Mouse (Mus musculus) stomach, embryonic 14.5 days (tissue): Measurements from ENCODE around the gene Bbs12. TPM values are rescaled to one million over a fixed set of nuclear protein-coding genes. Genes with fewer than 3 reads are reported as not detected.
A peak's percentile ranks its signal among the peaks of the same experiment; 100 is the strongest.

Experiments used
- ATAC-seq: fragments of 200-750 bp; cut with Nextera tagmentation; 2 replicates; pipeline ENCODE4 v1.8.0; 2017; ENCODE audit warnings: low read depth, moderate TSS enrichment; ENCODE audit not compliant: insufficient number of reproducible peaks, insufficient read depth, low FRiP score
- H3K27ac ChIP-seq: fragments of 300-500 bp; sonication (generic); 2 replicates; pipeline ENCODE4 v1.5.1; 2014; ENCODE audit warnings: mild to moderate bottlenecking, low read length, moderate library complexity, mixed read lengths
- H3K27me3 ChIP-seq: fragments of 300-500 bp; sonication (generic); 2 replicates; pipeline ENCODE4 v1.6.1; 2014; ENCODE audit warnings: low read length, control low read depth, mixed read lengths; ENCODE audit not compliant: control insufficient read depth, insufficient read depth
- H3K36me3 ChIP-seq: fragments of 300-500 bp; sonication (generic); 2 replicates; pipeline ENCODE4 v1.6.1; 2014; ENCODE audit warnings: mild to moderate bottlenecking, control low read depth, low read length, moderate library complexity, mixed read lengths; ENCODE audit not compliant: control insufficient read depth, insufficient read depth
- H3K4me1 ChIP-seq: fragments of 300-500 bp; sonication (generic); 2 replicates; pipeline ENCODE4 v1.6.1; 2014; ENCODE audit warnings: low read length, control low read depth, mixed read lengths; ENCODE audit not compliant: control insufficient read depth, insufficient read depth
- H3K4me2 ChIP-seq: fragments of 300-500 bp; sonication (generic); replicated peaks from 2 replicates; pipeline ENCODE4 v1.6.1; 2014; ENCODE audit warnings: low read depth, low read length, control low read depth
- H3K4me3 ChIP-seq: fragments of 300-500 bp; sonication (generic); 2 replicates; pipeline ENCODE4 v1.5.1; 2014; ENCODE audit warnings: low read depth, low read length, control low read depth
- H3K9ac ChIP-seq: fragments of 300-500 bp; sonication (generic); replicated peaks from 2 replicates; pipeline ENCODE4 v1.6.1; 2014; ENCODE audit warnings: low read depth, mild to moderate bottlenecking, control low read depth, low read length, moderate library complexity, mixed read lengths
- H3K9me3 ChIP-seq: fragments of 300-500 bp; sonication (generic); 2 replicates; pipeline ENCODE4 v1.6.1; 2016; ENCODE audit warnings: low read depth, low read length, control low read depth; ENCODE audit not compliant: control insufficient read depth
- WGBS: fragments of 180-500 bp; shearing (Covaris S2); extraction: QIAGEN DNeasy Blood & Tissue Kit; methylation state at CpG from one replicate; pipeline ENCODE4 v1.1.7; 2014; 5-methylcytosine and 5-hydroxymethylcytosine counted together
- polyA plus RNA-seq: library from polyadenylated mRNA; unstranded; fragments of >200 nt; fragmentation: Nextera tagmentation; extraction: Ambion mirVana; gene quantifications from 2 replicates; pipeline ENCODE4 v1.2.1, GENCODE M21; 2014

The Bbs12 gene
- polyA plus RNA-seq, 1 experiment from 2014 or later = 9.2 TPM

DNA sequence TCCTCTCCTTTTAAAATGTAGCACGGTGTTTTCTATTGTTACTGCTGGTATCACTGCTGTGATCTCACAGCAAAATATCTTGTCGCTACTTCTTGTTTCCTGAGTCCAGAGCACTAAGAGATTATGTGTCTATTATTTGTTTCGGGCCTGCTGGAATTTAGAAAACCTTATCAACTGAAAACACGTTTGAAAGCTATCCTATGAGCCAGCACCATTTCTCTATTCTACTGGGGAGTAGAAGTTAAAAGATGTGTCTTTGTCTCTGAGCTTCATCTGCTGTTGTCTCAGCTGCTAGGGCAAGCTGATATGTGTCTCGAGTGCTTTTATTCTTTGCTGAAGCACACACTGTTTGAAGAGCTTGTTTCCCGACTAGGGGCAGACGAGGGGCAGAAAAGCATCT is 38.0 kb downstream of the Bbs12 start:
- WGBS = 55% methylated on average over 7 of the region's 7 CpGs

DNA sequence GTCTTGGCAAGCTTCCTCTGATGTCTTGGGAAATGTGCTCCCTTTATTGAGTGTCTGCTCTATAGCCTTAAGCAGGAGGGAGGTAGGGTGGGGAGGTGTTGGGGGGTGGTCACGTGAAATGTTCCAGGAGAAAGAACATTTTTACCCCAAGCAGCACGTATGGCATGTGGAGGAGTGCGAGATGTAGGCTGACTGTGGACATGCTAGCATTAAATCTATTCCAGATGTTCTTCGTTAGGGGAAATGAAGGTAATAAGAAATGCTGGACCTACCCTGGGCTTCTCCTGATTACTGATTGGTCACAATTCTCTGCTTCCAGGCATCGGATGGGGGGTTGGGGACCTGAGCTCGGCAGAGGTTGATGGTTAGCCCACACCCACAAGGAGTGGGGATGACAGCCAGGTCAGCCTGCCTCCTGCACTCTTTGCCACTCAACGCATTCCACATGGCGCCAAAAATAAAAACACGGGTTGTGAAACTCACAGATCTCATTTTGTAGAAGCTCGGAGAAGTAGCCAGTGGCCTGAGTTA is 41.7 kb downstream of the Bbs12 start:
- no peaks in the 10 kb centered on the region for H3K36me3 ChIP-seq
- H3K27ac ChIP-seq = no peak overlapping the region
- ATAC-seq = 0 out of 2 replicates have a peak, but pooled peaks have one; percentile 10
- no peak overlapping the region for H3K4me3 ChIP-seq
- no peaks in the 10 kb centered on the region for H3K27me3 ChIP-seq
- H3K9ac ChIP-seq = no peak overlapping the region
- no peak overlapping the region for H3K4me2 ChIP-seq
- H3K4me1 ChIP-seq = no peaks in the 10 kb centered on the region
- no peaks in the 10 kb centered on the region for H3K9me3 ChIP-seq
- 74% methylated on average over 10 of the region's 10 CpGs for WGBS

More for the DNA sequence above, 38.0 kb downstream of the Bbs12 start:
- Histone ChIP-seq H3K4me1 (peaks cover 5% of the 10 kb centered on the region; the same call in 1 of the 2 replicates), H3K4me2 (no peak overlapping the region), H3K9ac (no peak overlapping the region), H3K9me3 (no peaks in the 10 kb centered on the region), H3K27ac (no peak overlapping the region), H3K4me3 (no peak overlapping the region), H3K27me3 (no peaks in the 10 kb centered on the region; the same call in 1 of the 2 replicates), H3K36me3 (no peaks in the 10 kb centered on the region)
- ATAC-seq = no peak

DNA sequence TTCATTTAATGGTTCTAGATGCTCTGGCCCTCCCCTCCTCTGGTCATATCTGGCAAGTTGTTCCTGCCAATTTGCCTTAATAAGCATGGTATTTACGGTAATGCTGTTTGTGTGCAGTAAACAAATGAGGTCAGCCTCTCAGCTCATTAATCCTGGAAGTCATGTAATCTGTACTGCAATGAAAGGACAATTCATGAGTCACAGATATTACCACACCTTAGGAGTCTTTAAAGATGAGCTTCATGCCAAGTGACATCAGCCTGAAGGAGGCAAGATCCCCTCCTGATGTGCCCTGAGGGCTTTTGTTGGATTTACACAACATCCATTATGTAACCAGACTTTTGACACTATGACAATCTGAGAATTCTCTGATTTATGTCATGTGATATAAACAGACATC is 42.4 kb downstream of the Bbs12 start:
- ATAC-seq = no peak
- H3K27ac ChIP-seq = no peak overlapping the region
- H3K27me3 ChIP-seq = no peaks in the 10 kb centered on the region
- no peaks in the 10 kb centered on the region for H3K9me3 ChIP-seq
- no peaks in the 10 kb centered on the region for H3K4me1 ChIP-seq
- WGBS = 73% methylated on average over 1 of the region's 1 CpGs
- no peak overlapping the region for H3K4me3 ChIP-seq
- no peak overlapping the region for H3K9ac ChIP-seq
- H3K4me2 ChIP-seq = no peak overlapping the region
- no peaks in the 10 kb centered on the region for H3K36me3 ChIP-seq

GRCm38 (mm10) chr3:37360729-37361128 is 48.4 kb downstream of the Bbs12 start:
- 70% methylated on average over 9 of the region's 9 CpGs for WGBS
- no peaks in the 10 kb centered on the region for H3K9me3 ChIP-seq
- no peak overlapping the region for H3K4me3 ChIP-seq
- ATAC-seq = no peak
- H3K4me2 ChIP-seq = no peak overlapping the region
- H3K27ac ChIP-seq = no peak overlapping the region
- H3K36me3 ChIP-seq = no peaks in the 10 kb centered on the region
- H3K4me1 ChIP-seq = no peaks in the 10 kb centered on the region
- no peaks in the 10 kb centered on the region for H3K27me3 ChIP-seq
- no peak overlapping the region for H3K9ac ChIP-seq

- WGBS = 85% methylated on average over 4 of the region's 4 CpGs
- no peak overlapping the region for H3K4me3 ChIP-seq
- no peaks in the 10 kb centered on the region for H3K4me1 ChIP-seq
- H3K9me3 ChIP-seq = no peaks in the 10 kb centered on the region
- no peak for ATAC-seq
- no peaks in the 10 kb centered on the region for H3K27me3 ChIP-seq
- H3K27ac ChIP-seq = no peak overlapping the region
- H3K9ac ChIP-seq = no peak overlapping the region
- no peaks in the 10 kb centered on the region for H3K36me3 ChIP-seq
- no peak overlapping the region for H3K4me2 ChIP-seq
Measured at GRCm38 (mm10) chr3:37365144-37365543, 52.8 kb downstream of the Bbs12 start.

GRCm38 (mm10) chr3:37365976-37366375 is 53.6 kb downstream of the Bbs12 start:
- no peak for ATAC-seq
- no peak overlapping the region for H3K27ac ChIP-seq
- H3K27me3 ChIP-seq = no peaks in the 10 kb centered on the region
- H3K9ac ChIP-seq = no peak overlapping the region
- no peaks in the 10 kb centered on the region for H3K36me3 ChIP-seq
- WGBS = 31% methylated on average over 3 of the region's 3 CpGs
- no peaks in the 10 kb centered on the region for H3K4me1 ChIP-seq
- no peak overlapping the region for H3K4me2 ChIP-seq
- H3K4me3 ChIP-seq = no peak overlapping the region
- H3K9me3 ChIP-seq = no peaks in the 10 kb centered on the region

DNA sequence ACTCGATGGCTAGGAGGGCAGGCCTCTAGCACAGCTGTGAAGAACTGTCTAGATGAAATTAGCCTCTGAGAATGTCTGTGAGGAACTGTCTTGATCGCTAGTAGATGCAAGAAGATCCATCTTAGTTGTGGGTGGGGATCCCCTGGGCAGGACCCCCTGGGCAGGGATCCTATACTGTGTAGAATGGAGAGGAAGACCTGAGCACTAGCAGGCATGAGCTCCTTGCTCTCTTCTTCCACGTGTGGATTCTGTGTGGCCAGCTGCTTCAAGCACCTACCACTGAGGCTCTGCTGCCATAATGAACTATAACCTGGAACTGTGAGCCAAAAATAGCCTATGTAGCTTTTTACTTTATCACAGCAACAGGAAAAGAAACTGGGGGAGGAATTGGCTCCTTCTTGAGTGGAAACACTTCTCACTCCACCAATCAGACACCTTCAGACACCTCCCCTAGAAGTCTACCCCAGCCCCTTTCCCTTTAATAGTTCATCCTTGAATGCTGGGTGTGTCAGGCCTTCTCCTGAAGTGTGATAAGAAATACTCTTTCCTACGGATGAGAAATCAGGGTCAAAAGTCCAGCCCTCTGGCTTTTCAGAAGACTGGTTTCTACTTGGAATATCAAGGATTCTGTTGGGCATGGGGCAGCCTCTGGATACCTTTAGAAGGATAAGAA is 54.2 kb downstream of the Bbs12 start:
- H3K4me2 ChIP-seq = no peak overlapping the region
- no peaks in the 10 kb centered on the region for H3K9me3 ChIP-seq
- no peaks in the 10 kb centered on the region for H3K36me3 ChIP-seq
- H3K27me3 ChIP-seq = no peaks in the 10 kb centered on the region
- 60% methylated on average over 4 of the region's 4 CpGs for WGBS
- no peaks in the 10 kb centered on the region for H3K4me1 ChIP-seq
- no peak for ATAC-seq
- no peak overlapping the region for H3K4me3 ChIP-seq
- H3K9ac ChIP-seq = no peak overlapping the region
- H3K27ac ChIP-seq = no peak overlapping the region

- no peak overlapping the region for H3K4me3 ChIP-seq
- WGBS = 54% methylated on average over 4 of the region's 4 CpGs
Measured at GRCm38 (mm10) chr3:37370407-37370806, 58.1 kb downstream of the Bbs12 start.

More at GRCm38 (mm10) chr3:37370407-37370806, 58.1 kb downstream of the Bbs12 start:
- H3K27me3 ChIP-seq = no peaks in the 10 kb centered on the region
- H3K27ac ChIP-seq = no peak overlapping the region
- no peaks in the 10 kb centered on the region for H3K36me3 ChIP-seq
- no peaks in the 10 kb centered on the region for H3K4me1 ChIP-seq
- ATAC-seq = no peak
- H3K9ac ChIP-seq = no peak overlapping the region
- no peak overlapping the region for H3K4me2 ChIP-seq
- H3K9me3 ChIP-seq = no peaks in the 10 kb centered on the region
